Mouse (Mus musculus) forebrain, embryonic 13.5 days (tissue): ENCODE data around the gene Areg. TPM values are rescaled to one million over a fixed set of nuclear protein-coding genes. Genes with fewer than 3 reads are reported as not detected.

Experiments
- ATAC-seq: fragments of 200-750 bp; cut with Nextera tagmentation; 2 replicates; pipeline ENCODE4 v1.8.0; 2017
- H3K27ac ChIP-seq: fragments of 300-500 bp; sonication (generic); 2 replicates; pipeline ENCODE4 v1.5.1; 2015; ENCODE audit warnings: inconsistent platforms, mild to moderate bottlenecking, moderate library complexity
- H3K27me3 ChIP-seq: fragments of 300-500 bp; sonication (generic); 2 replicates; pipeline ENCODE4 v1.6.1; 2015; ENCODE audit warnings: mild to moderate bottlenecking, inconsistent platforms
- H3K36me3 ChIP-seq: fragments of 300-500 bp; sonication (generic); 2 replicates; pipeline ENCODE4 v1.6.1; 2015; ENCODE audit warnings: mild to moderate bottlenecking, inconsistent platforms; ENCODE audit not compliant: poor library complexity, severe bottlenecking
- H3K4me1 ChIP-seq: fragments of 300-500 bp; sonication (generic); 2 replicates; pipeline ENCODE4 v1.6.1; 2015; ENCODE audit warnings: inconsistent platforms
- H3K4me2 ChIP-seq: fragments of 300-500 bp; sonication (generic); 2 replicates; pipeline ENCODE4 v1.6.1; 2015; ENCODE audit warnings: inconsistent platforms, mild to moderate bottlenecking, moderate library complexity
- H3K4me3 ChIP-seq: fragments of 300-500 bp; sonication (generic); 2 replicates; pipeline ENCODE4 v1.5.1; 2015; ENCODE audit warnings: mild to moderate bottlenecking, inconsistent platforms
- H3K9ac ChIP-seq: fragments of 300-500 bp; sonication (generic); 2 replicates; pipeline ENCODE4 v1.6.1; 2015; ENCODE audit warnings: mild to moderate bottlenecking, inconsistent platforms
- H3K9me3 ChIP-seq: fragments of 300-500 bp; sonication (generic); replicated peaks from 2 replicates; pipeline ENCODE4 v1.6.1; 2016; ENCODE audit warnings: inconsistent platforms
- WGBS: fragments of 180-500 bp; shearing (Covaris S2); methylation state at CpG from one replicate; pipeline ENCODE4 v1.1.7; 2015; 5-methylcytosine and 5-hydroxymethylcytosine counted together
- polyA plus RNA-seq: library from polyadenylated mRNA; unstranded; fragments of >200 nt; fragmentation: Nextera tagmentation; extraction: Ambion mirVana; gene quantifications from 2 replicates; pipeline ENCODE4 v1.2.1, GENCODE M21; 2015

Gene Areg
- polyA plus RNA-seq, 1 experiment from 2014 or later, result not detected

DNA sequence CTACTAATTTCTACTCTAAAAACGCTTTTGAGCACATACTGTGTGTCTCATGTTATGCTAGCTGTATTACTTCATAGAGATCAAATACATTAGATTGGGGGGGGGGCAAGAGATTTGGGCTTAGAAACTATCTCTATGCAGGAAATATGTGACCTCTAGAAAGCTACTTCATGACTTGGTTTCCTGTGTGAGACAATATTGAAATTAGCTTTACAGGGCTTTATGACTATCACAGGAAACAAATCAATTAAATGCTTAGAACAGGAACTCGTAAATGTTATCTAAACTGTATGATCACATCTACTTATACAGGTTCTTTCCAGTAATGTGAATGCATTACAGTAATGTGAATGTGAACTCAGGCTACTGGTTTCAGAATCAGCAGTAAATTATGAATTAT is 15.3 kb upstream of the Areg start:
- Histone ChIP-seq H3K36me3 (no peaks in the 10 kb centered on the region), H3K4me3 (no peak overlapping the region), H3K27me3 (no peaks in the 10 kb centered on the region), H3K4me2 (no peak overlapping the region), H3K27ac (no peak overlapping the region), H3K4me1 (no peaks in the 10 kb centered on the region), H3K9ac (no peak overlapping the region), H3K9me3 (no peaks in the 10 kb centered on the region)
- WGBS, result 92% methylated on average over 2 of the region's 2 CpGs
- no peak for ATAC-seq

DNA sequence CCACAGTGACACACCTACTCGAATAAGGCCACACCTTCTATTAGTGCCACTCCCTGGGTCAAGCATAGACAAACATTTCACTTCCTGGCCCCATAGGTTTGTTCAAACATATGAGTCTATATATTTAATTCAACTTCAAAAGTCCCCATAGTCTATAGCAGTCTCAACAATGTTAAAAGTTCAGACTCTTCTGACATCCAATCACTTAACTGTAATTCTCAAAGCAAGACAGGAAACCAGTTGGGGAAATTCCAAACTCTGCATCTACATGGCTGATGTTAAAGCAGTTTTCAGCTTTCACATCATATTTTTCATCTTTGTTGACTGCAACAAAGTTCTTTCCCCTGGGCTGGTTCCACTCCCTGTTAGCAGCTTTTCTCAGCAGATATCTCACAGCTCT is 12.8 kb upstream of the Areg start:
- Histone ChIP-seq H3K4me3 (no peak overlapping the region), H3K4me2 (no peak overlapping the region), H3K4me1 (no peaks in the 10 kb centered on the region), H3K9ac (no peak overlapping the region), H3K9me3 (no peaks in the 10 kb centered on the region), H3K36me3 (no peaks in the 10 kb centered on the region), H3K27ac (no peak overlapping the region), H3K27me3 (no peaks in the 10 kb centered on the region)
- no peak for ATAC-seq
- 89% methylated on average over 1 of the region's 1 CpGs for WGBS

DNA sequence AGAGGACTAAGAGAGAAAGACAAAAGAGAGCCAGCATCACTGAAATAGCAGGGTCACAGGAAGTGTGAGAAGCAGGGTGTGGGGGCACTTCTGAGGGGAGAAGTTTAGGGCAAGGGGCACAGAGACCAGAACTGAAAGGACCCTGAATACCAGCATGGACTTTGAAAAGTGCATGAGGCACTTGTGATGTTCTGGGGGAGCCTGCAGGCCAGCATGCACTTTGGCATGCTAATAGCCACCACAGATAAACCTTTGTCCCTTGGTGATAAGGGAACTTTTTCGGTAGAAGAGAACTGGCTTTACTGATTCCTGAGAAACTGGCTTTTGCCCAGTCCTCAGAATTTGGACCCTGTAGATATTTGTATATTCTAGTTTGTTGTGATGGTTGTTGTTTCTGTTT is 4.4 kb upstream of the Areg start:
- WGBS, result 75% methylated on average over 1 of the region's 1 CpGs

DNA sequence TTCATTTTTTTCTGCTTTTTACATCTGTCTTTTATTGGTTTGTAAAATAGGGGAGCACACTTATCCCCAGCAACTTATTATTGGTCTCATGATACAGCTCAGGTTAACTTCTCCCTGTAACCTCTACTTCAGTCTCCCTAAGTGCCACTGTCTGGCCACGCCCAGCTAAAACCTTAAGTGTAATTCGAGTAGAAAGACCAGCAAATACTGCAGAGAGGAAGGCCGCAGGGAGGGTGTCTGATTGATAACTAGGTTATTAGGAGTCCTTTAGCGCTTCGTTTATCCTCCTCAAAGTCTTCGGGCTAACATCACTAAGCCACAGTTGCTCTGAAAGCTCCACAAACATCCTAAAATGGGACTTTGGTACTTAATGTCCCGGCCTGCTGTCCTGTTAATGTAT is 429 bp upstream of the Areg start:
- H3K9ac ChIP-seq, result peak overlapping the region; percentile 58; the same call in 1 of the 2 replicates
- no peak overlapping the region for H3K27ac ChIP-seq
- H3K36me3 ChIP-seq, result no peaks in the 10 kb centered on the region
- peaks cover 28% of the 10 kb centered on the region for H3K27me3 ChIP-seq
- ATAC-seq, result peak; percentile 33; the same call in 1 of the 2 replicates
- WGBS, result 2% methylated on average over 7 of the region's 7 CpGs
- H3K4me3 ChIP-seq, result peak overlapping the region; percentile 65
- peak overlapping the region; percentile 89 for H3K4me2 ChIP-seq
- no peaks in the 10 kb centered on the region for H3K9me3 ChIP-seq
- peaks cover 3% of the 10 kb centered on the region for H3K4me1 ChIP-seq

More for the DNA sequence above, 4.4 kb upstream of the Areg start:
- H3K27ac ChIP-seq, result no peak overlapping the region
- peaks cover 13% of the 10 kb centered on the region for H3K27me3 ChIP-seq
- no peaks in the 10 kb centered on the region for H3K9me3 ChIP-seq
- no peak for ATAC-seq
- H3K9ac ChIP-seq, result no peak overlapping the region
- peaks cover 3% of the 10 kb centered on the region for H3K4me1 ChIP-seq
- H3K36me3 ChIP-seq, result no peaks in the 10 kb centered on the region
- no peak overlapping the region for H3K4me3 ChIP-seq
- H3K4me2 ChIP-seq, result no peak overlapping the region

DNA sequence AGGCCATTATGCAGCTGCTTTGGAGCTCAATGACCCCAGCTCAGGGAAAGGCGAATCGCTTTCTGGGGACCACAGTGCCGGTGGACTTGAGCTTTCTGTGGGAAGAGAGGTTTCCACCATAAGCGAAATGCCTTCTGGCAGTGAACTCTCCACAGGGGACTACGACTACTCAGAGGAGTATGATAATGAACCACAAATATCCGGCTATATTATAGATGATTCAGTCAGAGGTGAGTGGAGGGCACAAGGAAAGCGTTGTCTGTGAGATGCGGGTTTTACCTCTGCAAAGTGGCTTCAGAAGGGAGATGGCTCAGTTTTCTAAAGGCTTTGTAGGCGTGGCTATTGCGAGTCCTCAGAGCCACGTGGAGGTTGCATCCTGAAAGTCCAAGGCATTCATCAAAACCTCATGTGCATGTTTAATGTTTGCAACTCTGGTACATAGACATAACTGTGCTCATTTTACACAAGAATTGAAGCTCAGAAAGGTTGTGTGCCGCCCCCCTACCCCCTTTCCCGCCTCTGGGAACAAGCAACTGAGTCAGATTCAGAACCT is 1.6 kb downstream of the Areg start:
- ATAC-seq, result no peak
- H3K4me2 ChIP-seq, result no peak overlapping the region
- no peak overlapping the region for H3K27ac ChIP-seq
- peaks cover 28% of the 10 kb centered on the region for H3K27me3 ChIP-seq
- peaks cover 3% of the 10 kb centered on the region for H3K4me1 ChIP-seq
- no peak overlapping the region for H3K9ac ChIP-seq
- 52% methylated on average over 13 of the region's 13 CpGs for WGBS
- no peak overlapping the region for H3K4me3 ChIP-seq
- H3K9me3 ChIP-seq, result no peaks in the 10 kb centered on the region
- H3K36me3 ChIP-seq, result no peaks in the 10 kb centered on the region

DNA sequence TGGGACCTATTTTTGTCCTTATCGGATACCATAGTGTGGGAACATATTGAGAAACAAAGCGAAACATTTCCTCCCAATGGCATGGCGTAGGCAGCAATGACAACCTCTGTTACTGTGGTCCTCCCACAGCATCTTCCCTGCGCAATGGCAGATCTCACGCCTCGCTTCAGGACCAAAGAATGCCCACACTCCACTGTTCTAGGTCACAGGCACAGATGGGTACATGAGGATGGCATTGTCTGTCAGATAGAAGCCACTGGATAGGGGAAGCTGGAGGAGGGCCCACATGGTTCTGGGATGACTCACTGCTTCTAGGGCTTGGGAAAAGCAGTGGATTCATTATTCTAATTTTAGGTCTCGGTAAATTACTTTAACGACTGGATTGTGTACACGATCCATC is 5.6 kb downstream of the Areg start:
- ATAC-seq, result no peak
- Histone ChIP-seq H3K27ac (no peak overlapping the region), H3K9me3 (no peaks in the 10 kb centered on the region), H3K4me3 (no peak overlapping the region), H3K27me3 (peaks cover 15% of the 10 kb centered on the region), H3K4me1 (no peaks in the 10 kb centered on the region), H3K4me2 (no peak overlapping the region), H3K36me3 (no peaks in the 10 kb centered on the region), H3K9ac (no peak overlapping the region)
- 88% methylated on average over 9 of the region's 9 CpGs for WGBS

DNA sequence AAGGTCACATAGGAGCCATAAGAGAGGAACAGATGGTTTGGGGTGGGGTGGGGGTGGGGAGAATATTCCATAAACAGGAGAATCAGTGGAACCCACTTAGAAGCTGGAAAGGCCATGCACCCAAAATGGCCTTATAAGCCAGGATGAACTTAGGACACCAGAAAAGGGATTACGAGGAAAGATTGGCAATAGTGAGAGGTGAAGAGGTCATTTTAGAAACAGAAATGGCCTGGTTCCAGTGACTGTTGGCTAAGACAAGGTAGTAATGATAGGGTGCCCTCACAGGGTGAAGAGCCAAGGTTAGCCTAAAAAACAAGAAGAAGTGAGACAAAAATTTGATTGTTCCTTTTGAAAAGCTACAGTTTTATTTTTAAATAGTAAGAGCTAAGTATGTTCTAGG is 7.6 kb downstream of the Areg start:
- no peak for ATAC-seq
- Histone ChIP-seq H3K9me3 (no peaks in the 10 kb centered on the region), H3K27ac (no peak overlapping the region), H3K4me3 (no peak overlapping the region), H3K27me3 (no peaks in the 10 kb centered on the region), H3K36me3 (no peaks in the 10 kb centered on the region), H3K4me2 (no peak overlapping the region), H3K9ac (no peak overlapping the region), H3K4me1 (no peaks in the 10 kb centered on the region)
- WGBS, result 91% methylated on average over 1 of the region's 1 CpGs

DNA sequence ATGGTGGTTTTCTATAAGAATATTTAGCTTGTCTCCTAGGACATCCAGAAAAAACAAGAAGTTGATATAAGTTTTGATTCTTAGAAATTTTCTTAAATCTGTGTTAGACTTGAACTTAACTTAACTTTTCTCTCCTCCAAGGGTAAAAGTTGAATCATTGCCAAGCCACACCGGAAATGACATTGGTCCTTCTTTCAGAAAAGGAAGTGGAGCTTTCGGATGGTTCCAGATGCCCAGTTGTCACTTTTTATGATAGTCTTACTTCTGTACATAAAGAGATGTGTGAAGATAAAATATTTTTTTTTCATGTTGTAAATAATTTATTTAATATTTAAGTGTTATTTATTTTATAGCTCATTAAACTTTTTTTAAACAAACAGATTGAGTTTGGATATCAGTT is 8.7 kb downstream of the Areg start:
- H3K4me3 ChIP-seq, result no peak overlapping the region
- no peaks in the 10 kb centered on the region for H3K27me3 ChIP-seq
- no peaks in the 10 kb centered on the region; the same call in 1 of the 2 replicates for H3K9me3 ChIP-seq
- H3K36me3 ChIP-seq, result no peaks in the 10 kb centered on the region
- no peaks in the 10 kb centered on the region for H3K4me1 ChIP-seq
- H3K4me2 ChIP-seq, result no peak overlapping the region
- no peak overlapping the region for H3K27ac ChIP-seq
- H3K9ac ChIP-seq, result no peak overlapping the region
- WGBS, result 90% methylated on average over 2 of the region's 2 CpGs
- ATAC-seq, result no peak

DNA sequence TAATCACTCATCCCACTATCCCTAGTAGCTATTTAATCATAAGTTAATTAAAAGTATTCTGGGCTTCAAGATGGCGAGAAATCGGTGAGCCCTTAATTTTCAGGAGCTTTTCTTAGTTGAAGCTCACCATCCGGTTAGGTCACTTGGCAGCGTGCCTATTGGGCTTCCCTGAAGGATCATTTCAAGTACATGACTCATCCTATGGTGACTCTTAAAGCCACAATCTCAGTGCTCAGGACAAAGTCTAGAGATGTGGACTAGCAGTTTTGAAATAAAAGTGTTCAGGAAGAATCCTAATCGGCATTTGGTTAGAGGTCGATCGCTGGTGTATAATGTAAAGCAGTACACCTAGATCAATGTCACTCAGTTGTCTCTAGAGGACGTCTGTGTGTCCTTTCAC is 17.3 kb downstream of the Areg start:
- Histone ChIP-seq H3K27me3 (no peaks in the 10 kb centered on the region), H3K9me3 (no peaks in the 10 kb centered on the region; the same call in 1 of the 2 replicates), H3K4me1 (no peaks in the 10 kb centered on the region), H3K27ac (no peak overlapping the region), H3K36me3 (no peaks in the 10 kb centered on the region), H3K4me2 (no peak overlapping the region), H3K9ac (no peak overlapping the region), H3K4me3 (no peak overlapping the region)
- ATAC-seq, result no peak
- WGBS, result 86% methylated on average over 8 of the region's 8 CpGs

DNA sequence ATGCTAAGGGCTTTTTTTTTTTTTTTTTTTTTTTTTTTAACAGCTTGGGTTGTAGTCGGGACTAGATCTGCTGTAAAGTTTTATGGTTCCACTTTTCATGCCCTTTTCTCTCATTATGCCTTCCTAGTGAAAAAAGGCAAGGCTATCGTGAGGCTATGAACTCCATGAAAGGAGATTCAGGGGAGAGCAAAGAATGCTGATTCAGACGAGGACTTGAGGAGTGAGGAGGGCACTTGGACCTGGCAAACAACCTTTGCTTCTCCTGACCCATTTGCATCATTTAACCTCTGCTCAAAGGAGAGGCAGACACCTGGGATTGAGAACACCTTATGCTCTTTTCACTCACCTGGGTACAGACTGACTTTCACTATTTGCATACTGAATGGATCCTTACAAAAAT is 17.8 kb downstream of the Areg start:
- Histone ChIP-seq H3K27ac (no peak overlapping the region), H3K36me3 (no peaks in the 10 kb centered on the region), H3K4me1 (no peaks in the 10 kb centered on the region), H3K4me2 (no peak overlapping the region), H3K9me3 (no peaks in the 10 kb centered on the region; the same call in 1 of the 2 replicates), H3K9ac (no peak overlapping the region), H3K4me3 (no peak overlapping the region), H3K27me3 (no peaks in the 10 kb centered on the region)
- ATAC-seq, result no peak
- WGBS, result 63% methylated on average over 3 of the region's 3 CpGs

DNA sequence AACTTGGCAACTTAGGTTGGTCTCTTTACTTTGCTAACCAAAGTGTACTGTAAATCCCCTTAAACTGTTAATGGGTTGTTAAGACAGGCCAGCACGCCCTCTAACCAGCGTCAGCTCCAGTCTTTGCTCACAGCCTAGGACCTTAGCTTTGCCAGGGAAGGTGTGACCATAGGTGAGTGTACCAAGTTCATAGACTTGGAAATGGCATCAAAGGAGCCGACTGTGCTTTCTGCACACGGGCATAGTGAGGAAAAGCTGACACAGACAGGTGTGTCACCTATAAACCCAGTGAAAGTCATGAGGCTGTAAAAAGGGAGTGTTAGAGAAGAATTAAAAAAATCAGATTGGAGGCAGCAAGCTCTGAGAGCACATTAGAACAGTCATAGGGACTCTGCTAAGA is 23.4 kb downstream of the Areg start:
- WGBS, result 88% methylated on average over 4 of the region's 4 CpGs
- Histone ChIP-seq H3K4me3 (no peak overlapping the region), H3K4me2 (no peak overlapping the region), H3K27me3 (no peaks in the 10 kb centered on the region), H3K27ac (no peak overlapping the region), H3K4me1 (no peaks in the 10 kb centered on the region), H3K9ac (no peak overlapping the region), H3K9me3 (no peaks in the 10 kb centered on the region), H3K36me3 (no peaks in the 10 kb centered on the region)
- ATAC-seq, result no peak

DNA sequence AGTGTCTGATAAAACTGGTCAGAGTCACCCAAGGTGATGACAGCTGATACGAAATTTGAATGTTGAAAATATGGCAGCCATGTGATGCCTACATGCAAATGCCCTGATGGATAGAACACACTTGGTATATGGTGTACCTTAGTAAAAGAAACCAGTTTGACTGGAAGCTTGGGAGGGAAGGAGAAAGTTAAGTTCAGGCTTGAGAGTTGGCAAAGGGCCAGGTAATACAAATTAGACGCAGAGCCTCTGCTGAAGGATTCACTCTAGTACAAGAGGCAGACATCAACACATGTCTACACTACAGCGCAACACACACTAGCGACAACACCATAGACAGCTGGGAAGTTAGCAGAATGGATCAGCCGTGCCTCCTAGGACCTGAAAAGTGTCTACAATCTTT is 27.2 kb downstream of the Areg start:
- Histone ChIP-seq H3K9ac (no peak overlapping the region), H3K4me1 (no peaks in the 10 kb centered on the region), H3K36me3 (no peaks in the 10 kb centered on the region), H3K4me2 (no peak overlapping the region), H3K4me3 (no peak overlapping the region), H3K27ac (no peak overlapping the region), H3K9me3 (no peaks in the 10 kb centered on the region), H3K27me3 (no peaks in the 10 kb centered on the region)
- ATAC-seq, result no peak
- WGBS, result 90% methylated on average over 5 of the region's 5 CpGs

DNA sequence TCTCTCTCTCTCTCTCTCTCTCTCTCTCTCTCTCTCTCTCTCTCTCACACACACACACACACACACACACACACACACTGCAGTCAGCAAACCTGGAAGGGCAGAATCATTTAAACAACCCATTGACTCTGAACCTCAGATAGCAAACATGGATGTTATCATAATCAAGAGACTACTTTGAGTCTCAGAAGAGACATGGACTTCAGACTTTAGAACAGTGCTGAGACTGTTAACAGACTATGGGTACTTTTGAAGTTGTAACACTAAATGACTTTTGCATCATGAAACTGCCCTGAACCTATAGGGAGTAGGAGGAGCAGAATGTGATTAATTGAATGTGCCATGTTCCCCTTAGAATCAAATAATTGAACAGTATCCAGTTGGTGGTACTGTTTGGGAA is 37.0 kb downstream of the Areg start:
- ATAC-seq, result no peak
- H3K27ac ChIP-seq, result no peak overlapping the region
- H3K4me3 ChIP-seq, result no peak overlapping the region
- H3K9me3 ChIP-seq, result no peaks in the 10 kb centered on the region
- no peaks in the 10 kb centered on the region for H3K27me3 ChIP-seq
- no peak overlapping the region for H3K9ac ChIP-seq
- no peaks in the 10 kb centered on the region for H3K4me1 ChIP-seq
- no peak overlapping the region for H3K4me2 ChIP-seq
- no peaks in the 10 kb centered on the region for H3K36me3 ChIP-seq
